In genomic region chr5:150168712-150169111, GRCm38 (mm10) we compare ENCODE assay signal across 10 mouse cellular contexts. TPM values are rescaled to one million over a fixed set of nuclear protein-coding genes. Genes with fewer than 3 reads are reported as not detected.
DNase-seq lines count a peak whose midpoint lies in the region; ATAC-seq and TF ChIP-seq lines count a peak whose summit lies in the region.
"Had no signal": no experiment of that assay in that cellular context is flagged by ENCODE, and none has a peak within 500 bp of the region (broad histone marks: within the 10 kb centered on the region; RNA-seq: fewer than 3 reads in every experiment).

No protein-coding gene starts in this region.

- 4% methylated on average over 9 of the region's 9 CpGs for WGBS in heart, embryonic 12.5 days
- 3% methylated on average over 9 of the region's 9 CpGs for WGBS in forebrain, embryonic 15.5 days
- WGBS in hindbrain, embryonic 16.5 days = 4% methylated on average over 9 of the region's 9 CpGs

- TF ChIP-seq CTCF in left cerebral cortex, adult 2 months (IDR thresholded peaks at IDR 0.05) = peak; percentile 75

- H3K4me2 ChIP-seq in heart, embryonic 12.5 days = no peak overlapping the region
- H3K4me2 ChIP-seq in forebrain, embryonic 15.5 days (replicated peaks) = no peak overlapping the region
- H3K4me2 ChIP-seq in hindbrain, embryonic 16.5 days (ENCODE audit: low read length) = no peak overlapping the region

- H3K4me3 ChIP-seq in heart, embryonic 12.5 days = no peak overlapping the region
- no peak overlapping the region for H3K4me3 ChIP-seq in forebrain, embryonic 15.5 days
- no peak overlapping the region for H3K4me3 ChIP-seq in hindbrain, embryonic 16.5 days (ENCODE audit: low read length)
- H3K4me3 ChIP-seq in left cerebral cortex, adult 2 months = no peak overlapping the region
- H3K4me3 ChIP-seq: megakaryocyte, embryonic 14.5 days had no signal

- peak; percentile 68 to 69 for DNase-seq in heart, adult 18-20 months
- peak; percentile 73 to 76 for DNase-seq in left cerebral cortex, adult 2 months (ENCODE audit: extremely low spot score in 1 of 2, low spot score in 2 of 2)
- peak; percentile 84 for DNase-seq in mesoderm, embryonic 11.5 days (ENCODE audit: low read depth, low spot score)
- peak; percentile 62 to 65 for DNase-seq in right cerebral cortex, postnatal 36 days (ENCODE audit: low spot score in 2 of 2)

- H3K4me1 ChIP-seq in heart, embryonic 12.5 days (replicated peaks) = peaks cover 14% of the 10 kb centered on the region
- no peaks in the 10 kb centered on the region for H3K4me1 ChIP-seq in forebrain, embryonic 15.5 days
- H3K4me1 ChIP-seq in hindbrain, embryonic 16.5 days (ENCODE audit: control insufficient read depth, insufficient read depth, low read depth, low read length) = no peaks in the 10 kb centered on the region

- no peak for ATAC-seq in heart, embryonic 12.5 days (ENCODE audit: insufficient number of reproducible peaks, low FRiP score)
- peak; percentile 76 for ATAC-seq in cerebellum, adult (ENCODE audit: insufficient number of reproducible peaks, low FRiP score, low TSS enrichment)
- ATAC-seq in forebrain, embryonic 15.5 days (replicated peaks) = peak; percentile 93
- ATAC-seq in hindbrain, embryonic 16.5 days = peak; percentile 93

- no peaks in the 10 kb centered on the region for H3K27me3 ChIP-seq in heart, embryonic 12.5 days (replicated peaks)
- H3K27me3 ChIP-seq in forebrain, embryonic 15.5 days = no peaks in the 10 kb centered on the region
- no peaks in the 10 kb centered on the region for H3K27me3 ChIP-seq in hindbrain, embryonic 16.5 days (replicated peaks; ENCODE audit: control insufficient read depth, insufficient read depth, low read length)
- H3K27me3 ChIP-seq: megakaryocyte, embryonic 14.5 days had no signal

- no peak overlapping the region for H3K27ac ChIP-seq in heart, embryonic 12.5 days (ENCODE audit: poor library complexity, severe bottlenecking)
- no peak overlapping the region for H3K27ac ChIP-seq in forebrain, embryonic 15.5 days (replicated peaks)
- no peak overlapping the region for H3K27ac ChIP-seq in hindbrain, embryonic 16.5 days (ENCODE audit: low read depth, low read length)
- peak overlapping the region; percentile 57; the same call in 1 of the 2 replicates for H3K27ac ChIP-seq in left cerebral cortex, adult 2 months

- no peaks in the 10 kb centered on the region for H3K9me3 ChIP-seq in heart, embryonic 12.5 days (replicated peaks)
- H3K9me3 ChIP-seq in forebrain, embryonic 15.5 days = no peaks in the 10 kb centered on the region
- H3K9me3 ChIP-seq in hindbrain, embryonic 16.5 days (ENCODE audit: control insufficient read depth, low read length) = no peaks in the 10 kb centered on the region

- H3K9ac ChIP-seq in heart, embryonic 12.5 days = no peak overlapping the region
- no peak overlapping the region for H3K9ac ChIP-seq in forebrain, embryonic 15.5 days (replicated peaks)
- H3K9ac ChIP-seq in hindbrain, embryonic 16.5 days (ENCODE audit: low read depth, low read length) = no peak overlapping the region

- no peaks in the 10 kb centered on the region for H3K36me3 ChIP-seq in heart, embryonic 12.5 days
- H3K36me3 ChIP-seq in forebrain, embryonic 15.5 days = no peaks in the 10 kb centered on the region
- no peaks in the 10 kb centered on the region for H3K36me3 ChIP-seq in hindbrain, embryonic 16.5 days (ENCODE audit: control insufficient read depth, insufficient read depth, low read length)
- H3K36me3 ChIP-seq: G1E had no signal

- intact Hi-C loops in left cerebral cortex, adult 2 months (cut with DNase I) = loop anchor here (2.0 to 5.0 kb wide), 3 partner anchors 64 to 499 kb away; partner anchors contain the start of gene N4bp2l2

RNA-seq across cellular contexts. Expression of gene Fry, which starts 50.3 kb away (rescaled TPM):
- total RNA-seq in heart, adult 18-20 months (2021) = 100 to 1,000 TPM in 1 of 2 experiments, 10 to 100 TPM in 1; 97.6 to 122 TPM
- polyA plus RNA-seq in heart, embryonic 12.5 days (2016; fragmentation: Nextera tagmentation; extraction: Ambion mirVana) = 30.6 and 37.2 TPM in 2 replicates
- polyA plus RNA-seq in forebrain, embryonic 15.5 days (2015; fragmentation: Nextera tagmentation; extraction: Ambion mirVana) = 35.5 and 36.3 TPM in 2 replicates
- polyA plus RNA-seq in hindbrain, embryonic 16.5 days (2015; fragmentation: Nextera tagmentation; extraction: Ambion mirVana) = 43.4 and 50.7 TPM in 2 replicates
- total RNA-seq in left cerebral cortex, adult 2 months (2021) = 100 to 1,000 TPM; 194 to 203 TPM
